Mouse (Mus musculus): ENCODE data around the gene Syvn1. TPM values are rescaled to one million over a fixed set of nuclear protein-coding genes. Genes with fewer than 3 reads are reported as not detected.
A peak's percentile ranks its signal among the peaks of the same experiment; 100 is the strongest.

Syvn1 gene
- polyA plus RNA-seq, 1 experiment from 2014 or later = 34.9 TPM

DNA sequence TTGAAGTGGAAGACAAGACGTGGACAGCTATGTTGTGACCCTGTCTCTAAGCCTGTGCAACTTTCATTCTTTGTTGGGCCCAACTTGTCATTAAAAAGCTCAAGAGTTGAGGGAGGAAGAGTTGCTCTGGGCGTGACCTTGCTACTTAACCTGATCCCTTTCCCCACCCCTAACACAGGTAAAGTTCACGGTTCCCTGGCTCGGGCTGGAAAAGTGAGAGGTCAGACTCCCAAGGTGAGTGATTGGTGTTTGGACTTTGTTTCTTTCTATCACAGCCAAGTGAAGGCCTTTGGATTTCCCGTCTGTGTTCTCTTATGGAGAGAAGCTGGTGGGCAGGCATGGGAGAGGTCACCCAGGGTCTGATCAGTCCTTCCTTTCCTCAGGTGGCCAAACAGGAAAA lies 12.6 kb downstream of the Syvn1 start:
- Histone ChIP-seq H3K4me2 (ENCODE audit: low read depth, low read length) (peak overlapping the region; percentile 68), H3K9me3 (ENCODE audit: control insufficient read depth, low read length) (no peaks in the 10 kb centered on the region)
- 87% methylated on average over 5 of the region's 5 CpGs for WGBS

GRCm38 (mm10) chr19:6061021-6061533 lies 14.7 kb downstream of the Syvn1 start, which contains the start of gene Znhit2:
Znhit2 (plus strand) TSS chr19:6061192.
- H3K27ac ChIP-seq (replicated peaks; ENCODE audit: low read depth, low read length) = peak within 1 kb of the TSS; percentile 94
- ATAC-seq (ENCODE audit: low read depth) = peak; percentile 86
- peak within 1 kb of the TSS; percentile 94 for H3K9ac ChIP-seq (ENCODE audit: low read depth, low read length)
- no peaks in the 10 kb centered on the region for H3K9me3 ChIP-seq (ENCODE audit: control insufficient read depth, low read length)
- H3K4me2 ChIP-seq (ENCODE audit: low read depth, low read length) = peak within 1 kb of the TSS; percentile 100
- peak; percentile 98 for DNase-seq (ENCODE audit: low spot score)
- peak within 1 kb of the TSS; percentile 90 for H3K4me3 ChIP-seq (ENCODE audit: low read depth, low read length)
- peaks cover 14% of the 10 kb centered on the region for H3K36me3 ChIP-seq (ENCODE audit: control insufficient read depth, insufficient read depth, low read length)
- under 1% methylated on average over 19 of the region's 58 CpGs for WGBS
- peaks cover 20% of the 10 kb centered on the region for H3K4me1 ChIP-seq (ENCODE audit: control insufficient read depth, insufficient read depth, low read length)
- no peaks in the 10 kb centered on the region for H3K27me3 ChIP-seq (replicated peaks; ENCODE audit: control insufficient read depth, insufficient read depth, low read length)

More for the DNA sequence above, 12.6 kb downstream of the Syvn1 start:
- ATAC-seq (ENCODE audit: low read depth) = no peak
- Histone ChIP-seq H3K4me3 (ENCODE audit: low read depth, low read length) (peak overlapping the region; percentile 49), H3K9ac (ENCODE audit: low read depth, low read length) (peak overlapping the region; percentile 94), H3K27me3 (replicated peaks; ENCODE audit: control insufficient read depth, insufficient read depth, low read length) (no peaks in the 10 kb centered on the region), H3K27ac (replicated peaks; ENCODE audit: low read depth, low read length) (peak overlapping the region; percentile 81; the same call in 1 of the 2 replicates), H3K36me3 (ENCODE audit: control insufficient read depth, insufficient read depth, low read length) (peaks cover 34% of the 10 kb centered on the region), H3K4me1 (ENCODE audit: control insufficient read depth, insufficient read depth, low read length) (peaks cover 20% of the 10 kb centered on the region)
- no peak for DNase-seq (ENCODE audit: low spot score)

GRCm38 (mm10) chr19:6061641-6062302 lies 15.4 kb downstream of the Syvn1 start:
- H3K4me3 ChIP-seq (ENCODE audit: low read depth, low read length) = peak overlapping the region; percentile 90
- peak overlapping the region; percentile 94 for H3K27ac ChIP-seq (replicated peaks; ENCODE audit: low read depth, low read length)
- peak overlapping the region; percentile 100 for H3K4me2 ChIP-seq (ENCODE audit: low read depth, low read length)
- H3K9ac ChIP-seq (ENCODE audit: low read depth, low read length) = peak overlapping the region; percentile 94
- ATAC-seq (ENCODE audit: low read depth) (no peak), DNase-seq (ENCODE audit: low spot score) (peak; percentile 42)
- peaks cover 23% of the 10 kb centered on the region for H3K4me1 ChIP-seq (ENCODE audit: control insufficient read depth, insufficient read depth, low read length)
- WGBS = 7% methylated on average over 27 of the region's 44 CpGs
- H3K36me3 ChIP-seq (ENCODE audit: control insufficient read depth, insufficient read depth, low read length) = peaks cover 14% of the 10 kb centered on the region
- no peaks in the 10 kb centered on the region for H3K27me3 ChIP-seq (replicated peaks; ENCODE audit: control insufficient read depth, insufficient read depth, low read length)
- H3K9me3 ChIP-seq (ENCODE audit: control insufficient read depth, low read length) = no peaks in the 10 kb centered on the region

GRCm38 (mm10) chr19:6062418-6062817 lies 16.0 kb downstream of the Syvn1 start:
- DNase-seq (ENCODE audit: low spot score) (no peak), ATAC-seq (ENCODE audit: low read depth) (no peak)
- Histone ChIP-seq H3K9ac (ENCODE audit: low read depth, low read length) (peak overlapping the region; percentile 94), H3K9me3 (ENCODE audit: control insufficient read depth, low read length) (no peaks in the 10 kb centered on the region), H3K27me3 (replicated peaks; ENCODE audit: control insufficient read depth, insufficient read depth, low read length) (no peaks in the 10 kb centered on the region), H3K4me1 (ENCODE audit: control insufficient read depth, insufficient read depth, low read length) (peaks cover 28% of the 10 kb centered on the region), H3K4me3 (ENCODE audit: low read depth, low read length) (peak overlapping the region; percentile 90), H3K27ac (replicated peaks; ENCODE audit: low read depth, low read length) (no peak overlapping the region), H3K4me2 (ENCODE audit: low read depth, low read length) (peak overlapping the region; percentile 100), H3K36me3 (ENCODE audit: control insufficient read depth, insufficient read depth, low read length) (peaks cover 14% of the 10 kb centered on the region)
- 52% methylated on average over 5 of the region's 5 CpGs for WGBS

GRCm38 (mm10) chr19:6063081-6063480 lies 16.7 kb downstream of the Syvn1 start:
- ATAC-seq (ENCODE audit: low read depth) (no peak), DNase-seq (ENCODE audit: low spot score) (no peak)
- Histone ChIP-seq H3K27ac (replicated peaks; ENCODE audit: low read depth, low read length) (no peak overlapping the region), H3K4me2 (ENCODE audit: low read depth, low read length) (no peak overlapping the region), H3K9ac (ENCODE audit: low read depth, low read length) (peak overlapping the region; percentile 94; the same call in 1 of the 2 replicates), H3K9me3 (ENCODE audit: control insufficient read depth, low read length) (no peaks in the 10 kb centered on the region), H3K27me3 (replicated peaks; ENCODE audit: control insufficient read depth, insufficient read depth, low read length) (no peaks in the 10 kb centered on the region), H3K4me1 (ENCODE audit: control insufficient read depth, insufficient read depth, low read length) (peaks cover 28% of the 10 kb centered on the region), H3K36me3 (ENCODE audit: control insufficient read depth, insufficient read depth, low read length) (peaks cover 14% of the 10 kb centered on the region), H3K4me3 (ENCODE audit: low read depth, low read length) (no peak overlapping the region)
- 97% methylated on average over 5 of the region's 6 CpGs for WGBS

- peak overlapping the region; percentile 92 for H3K4me2 ChIP-seq (ENCODE audit: low read depth, low read length)
- H3K27me3 ChIP-seq (replicated peaks; ENCODE audit: control insufficient read depth, insufficient read depth, low read length) = no peaks in the 10 kb centered on the region
- peak overlapping the region; percentile 62 for H3K9ac ChIP-seq (ENCODE audit: low read depth, low read length)
- H3K27ac ChIP-seq (replicated peaks; ENCODE audit: low read depth, low read length) = peak overlapping the region; percentile 72; the same call in 1 of the 2 replicates
- peaks cover 23% of the 10 kb centered on the region for H3K4me1 ChIP-seq (ENCODE audit: control insufficient read depth, insufficient read depth, low read length)
- no peaks in the 10 kb centered on the region for H3K9me3 ChIP-seq (ENCODE audit: control insufficient read depth, low read length)
- DNase-seq (ENCODE audit: low spot score) (no peak), ATAC-seq (ENCODE audit: low read depth) (no peak)
- WGBS = 33% methylated on average over 5 of the region's 5 CpGs
- peaks cover 30% of the 10 kb centered on the region for H3K36me3 ChIP-seq (ENCODE audit: control insufficient read depth, insufficient read depth, low read length)
- peak overlapping the region; percentile 44 for H3K4me3 ChIP-seq (ENCODE audit: low read depth, low read length)
Observed at GRCm38 (mm10) chr19:6066571-6066970, 20.2 kb downstream of the Syvn1 start.

GRCm38 (mm10) chr19:6067011-6067723 lies 20.8 kb downstream of the Syvn1 start:
- Histone ChIP-seq H3K36me3 (ENCODE audit: control insufficient read depth, insufficient read depth, low read length) (peaks cover 32% of the 10 kb centered on the region), H3K4me3 (ENCODE audit: low read depth, low read length) (peak overlapping the region; percentile 44), H3K4me2 (ENCODE audit: low read depth, low read length) (peak overlapping the region; percentile 92), H3K27me3 (replicated peaks; ENCODE audit: control insufficient read depth, insufficient read depth, low read length) (no peaks in the 10 kb centered on the region), H3K9ac (ENCODE audit: low read depth, low read length) (peak overlapping the region; percentile 62), H3K27ac (replicated peaks; ENCODE audit: low read depth, low read length) (peak overlapping the region; percentile 72), H3K4me1 (ENCODE audit: control insufficient read depth, insufficient read depth, low read length) (peaks cover 19% of the 10 kb centered on the region), H3K9me3 (ENCODE audit: control insufficient read depth, low read length) (no peaks in the 10 kb centered on the region)
- under 1% methylated on average over 28 of the region's 30 CpGs for WGBS
- DNase-seq (ENCODE audit: low spot score) (peak; percentile 89), ATAC-seq (ENCODE audit: low read depth) (peak; percentile 75)

- peaks cover 37% of the 10 kb centered on the region for H3K36me3 ChIP-seq (ENCODE audit: control insufficient read depth, insufficient read depth, low read length)
- ATAC-seq (ENCODE audit: low read depth) = peak; percentile 94
- H3K27ac ChIP-seq (replicated peaks; ENCODE audit: low read depth, low read length) = peak within 1 kb of the TSS; percentile 72
Observed at GRCm38 (mm10) chr19:6067724-6068415, 21.5 kb downstream of the Syvn1 start, which contains the start of gene Tm7sf2. Tm7sf2 (minus strand) TSS chr19:6068373.

More at GRCm38 (mm10) chr19:6067724-6068415, 21.5 kb downstream of the Syvn1 start, which contains the start of gene Tm7sf2:
- Histone ChIP-seq H3K9me3 (ENCODE audit: control insufficient read depth, low read length) (no peaks in the 10 kb centered on the region), H3K4me3 (ENCODE audit: low read depth, low read length) (peak within 1 kb of the TSS; percentile 44), H3K4me1 (ENCODE audit: control insufficient read depth, insufficient read depth, low read length) (peaks cover 12% of the 10 kb centered on the region; the same call in 1 of the 2 replicates), H3K9ac (ENCODE audit: low read depth, low read length) (peak within 1 kb of the TSS; percentile 62), H3K27me3 (replicated peaks; ENCODE audit: control insufficient read depth, insufficient read depth, low read length) (no peaks in the 10 kb centered on the region), H3K4me2 (ENCODE audit: low read depth, low read length) (peak within 1 kb of the TSS; percentile 92)
- DNase-seq (ENCODE audit: low spot score) = peak; percentile 96
- WGBS = 10% methylated on average over 29 of the region's 33 CpGs

Data from embryonic facial prominence, embryonic 14.5 days (tissue).